Mouse (Mus musculus) left cerebral cortex, adult 18-20 months (tissue): ENCODE measurements around the gene Zfp746. TPM values are rescaled to one million over a fixed set of nuclear protein-coding genes. Genes with fewer than 3 reads are reported as not detected.
"Not testable (repeated sequence)": the region's sequence is repeated elsewhere in the genome, so short reads cannot be mapped to it uniquely, and the experiment has no call there.

Source experiments
- DNase-seq, 2 experiments: peaks; one replicate each; pipeline ENCODE4 v3.0.0; 2021 to 2022; ENCODE audit warnings: low spot score in 2 of 2, mixed read lengths in 1 of 2
- long read RNA-seq, 2 experiments: library from polyadenylated mRNA; stranded (forward); transcript quantifications; one replicate each; pipeline ENCODE4 v2.0.0; 2021
- total RNA-seq, 2 experiments: library from RNA; stranded (reverse); gene quantifications; 2 replicates each; pipeline ENCODE4 v1.2.3; 2021

The Zfp746 gene
- 10 to 100 TPM; 30.1 to 30.9 TPM for total RNA-seq
- long read RNA-seq, experiment 1, transcript Zfp746-203 (7 exons, 3,648 nt) = major isoform, 9 of 50 reads
- long read RNA-seq, experiment 1, transcript Zfp746-201 (7 exons, 3,651 nt) = minor isoform, 5 of 50 reads
- long read RNA-seq, experiment 1, partial matches to known transcripts = 5 of 50 reads
- long read RNA-seq, experiment 1, other reads (novel, unspliced or antisense) = 31 of 50 reads
- long read RNA-seq, experiment 2, transcript Zfp746-203 (7 exons, 3,648 nt) = major isoform, 5 of 37 reads
- long read RNA-seq, experiment 2, partial matches to known transcripts = 2 of 37 reads
- long read RNA-seq, experiment 2, other reads (novel, unspliced or antisense) = 25 of 37 reads

DNA sequence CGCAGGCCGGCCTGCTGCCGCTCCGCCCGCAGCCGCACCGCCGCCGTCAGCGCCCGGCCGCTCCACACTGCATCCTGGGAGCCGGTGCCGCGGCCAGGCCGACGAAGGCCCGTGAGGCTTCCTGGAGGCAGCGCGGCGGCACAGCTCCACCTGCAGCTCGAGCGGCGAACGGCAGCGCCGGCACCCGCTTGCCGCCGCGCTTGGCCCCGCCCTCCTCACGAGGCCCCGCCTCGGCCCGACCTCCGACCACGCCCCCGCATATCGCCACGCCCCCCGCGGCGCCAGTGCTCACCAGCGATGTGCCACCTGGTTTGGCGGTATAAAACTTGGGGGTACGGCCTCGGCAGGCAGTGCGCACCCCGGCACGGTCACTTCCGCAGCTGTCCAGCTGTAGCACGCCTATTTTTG is at the start of gene Zfp746:
Gene Zfp746 (minus strand): TSS at position 123 of the 408 bp plus-strand sequence.
- peak; percentile 95 to 97 for DNase-seq

DNA sequence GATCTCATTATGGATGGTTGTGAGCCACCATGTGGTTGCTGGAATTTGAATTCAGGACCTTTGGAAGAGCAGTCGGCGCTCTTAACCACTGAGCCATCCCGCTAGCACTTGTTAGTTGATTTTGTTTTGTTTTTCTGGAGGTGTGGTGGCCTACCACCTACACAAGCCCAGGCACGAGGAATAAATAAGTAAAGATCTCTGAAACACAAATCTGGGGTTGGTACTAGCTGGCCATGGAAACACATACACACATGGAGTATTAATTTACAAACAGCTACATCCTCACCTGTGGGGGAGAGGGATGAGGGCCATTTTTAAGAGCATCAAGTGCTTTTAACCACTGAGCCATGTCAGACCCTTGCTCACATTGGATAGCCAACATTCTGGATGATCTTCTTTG is 34.7 kb upstream of the Zfp746 start:
- DNase-seq = not testable (repeated sequence)

DNA sequence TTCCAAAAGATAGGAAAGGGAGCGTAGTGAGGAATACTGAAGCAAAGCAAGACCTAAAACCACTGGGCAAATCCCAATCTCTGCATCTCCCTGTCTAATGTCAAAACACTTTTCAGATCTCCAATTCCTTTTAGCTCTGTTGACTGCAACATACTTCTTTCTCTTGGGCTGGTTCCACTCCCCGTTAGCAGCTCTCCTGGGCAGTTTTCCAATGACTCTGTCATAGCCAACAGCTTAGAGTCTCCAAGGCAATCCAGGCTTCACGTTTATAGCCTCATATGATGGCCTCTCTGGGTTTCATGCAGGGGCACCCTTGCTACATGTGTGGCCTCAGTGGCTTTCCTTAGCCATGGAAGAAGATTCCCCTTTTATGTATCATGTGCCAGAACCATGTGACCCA is 29.6 kb upstream of the Zfp746 start:
- DNase-seq = peak; percentile 6

DNA sequence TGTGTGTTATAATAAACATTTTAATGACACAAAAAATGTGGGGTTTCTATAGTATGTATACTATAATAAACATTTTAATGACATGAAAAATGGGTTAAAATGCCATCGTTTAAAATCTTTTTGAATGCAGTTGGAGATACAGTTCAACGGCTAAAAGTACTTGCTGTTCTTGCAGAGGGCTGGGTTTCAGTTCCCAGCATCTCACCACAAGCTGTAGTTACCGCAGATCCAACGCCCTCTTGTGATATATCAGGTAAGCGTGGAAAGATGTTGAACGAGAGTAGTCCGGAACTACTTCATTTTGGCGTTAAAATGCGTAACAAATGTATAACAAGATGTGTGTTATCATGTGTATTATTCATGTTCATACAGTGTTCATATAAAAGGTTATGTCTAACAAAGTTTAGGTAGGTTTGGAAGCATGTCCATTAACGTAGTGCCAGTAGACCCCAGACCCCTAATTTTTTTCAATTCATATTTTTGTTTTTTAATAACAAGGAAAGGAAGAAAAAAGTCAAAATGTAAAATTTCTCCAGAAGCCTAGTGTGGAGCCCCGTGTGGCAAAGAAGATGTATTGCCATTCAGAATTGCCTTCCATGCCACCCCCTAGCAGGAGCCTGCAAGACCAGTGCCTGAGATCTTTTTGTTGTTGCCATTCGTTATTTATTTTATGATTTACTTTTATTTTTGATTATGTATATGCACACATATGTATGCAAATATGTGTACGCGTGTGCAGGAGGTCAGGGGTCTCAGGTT is 743 bp upstream of the Zfp746 start:
- no peak for DNase-seq

DNA sequence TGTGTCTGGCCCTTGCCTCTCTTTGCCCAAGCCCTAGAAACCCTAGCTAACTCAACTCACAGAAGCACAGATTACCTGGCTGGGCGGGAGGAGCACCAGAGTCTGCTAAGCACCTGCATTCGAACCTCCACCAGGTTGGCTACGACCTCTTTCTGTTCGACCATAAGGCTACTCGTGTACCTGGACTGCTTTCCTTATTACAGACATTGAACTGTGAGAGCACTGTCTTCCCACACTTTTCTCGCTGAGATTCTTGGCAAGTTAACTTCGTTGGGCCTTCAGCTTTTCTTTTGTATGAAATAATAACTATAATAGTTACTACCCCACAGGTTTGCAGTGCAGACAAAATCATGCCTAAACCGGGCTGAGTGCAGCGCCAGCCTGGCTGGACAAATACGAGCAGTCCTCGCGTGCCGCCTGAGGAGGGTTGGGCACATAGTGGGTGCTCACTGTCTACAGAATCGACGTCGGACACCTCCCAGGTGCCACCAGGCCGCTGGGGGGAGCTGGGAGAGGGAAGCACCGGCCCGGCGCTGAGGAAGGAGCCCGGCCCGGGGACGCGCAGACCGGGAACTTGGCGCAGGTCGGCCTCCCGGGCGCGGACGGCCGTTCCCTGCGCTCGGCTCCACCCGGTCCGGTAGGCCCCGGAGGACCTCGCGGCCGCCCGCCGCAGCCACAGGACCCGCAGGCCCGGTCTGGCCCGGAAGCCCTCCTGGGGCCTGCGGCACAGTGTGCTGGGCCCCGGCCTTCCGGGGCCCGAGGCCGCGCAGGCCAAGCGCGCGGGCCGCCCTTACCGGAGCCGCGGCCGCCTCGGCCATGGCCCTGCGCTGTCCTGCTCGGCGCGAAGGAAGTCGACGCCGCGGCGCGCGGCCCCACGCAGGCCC is 630 bp downstream of the Zfp746 start:
- peak; percentile 39 to 57 for DNase-seq

DNA sequence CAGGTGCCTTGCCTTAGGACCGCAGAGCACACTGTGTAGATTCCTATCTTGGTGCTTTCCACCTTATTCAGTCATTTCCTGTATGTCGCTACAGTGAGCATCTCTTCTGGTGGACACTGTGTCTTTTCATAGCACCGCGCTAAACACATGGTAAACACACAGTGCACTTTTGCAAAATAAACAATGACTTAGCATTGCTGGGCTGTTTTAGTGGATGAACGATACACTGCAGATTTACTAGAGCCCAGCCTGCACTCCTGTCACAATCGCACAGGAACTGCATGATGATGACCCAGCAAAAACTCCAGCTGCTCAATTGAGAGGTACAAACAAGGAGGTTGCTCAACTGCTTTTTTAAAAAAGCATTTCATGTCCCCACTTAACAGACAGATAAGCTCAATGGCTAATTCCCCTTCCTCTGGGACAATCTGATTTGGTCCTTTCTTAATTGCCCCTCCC is 2.6 kb downstream of the Zfp746 start:
- DNase-seq = no peak

DNA sequence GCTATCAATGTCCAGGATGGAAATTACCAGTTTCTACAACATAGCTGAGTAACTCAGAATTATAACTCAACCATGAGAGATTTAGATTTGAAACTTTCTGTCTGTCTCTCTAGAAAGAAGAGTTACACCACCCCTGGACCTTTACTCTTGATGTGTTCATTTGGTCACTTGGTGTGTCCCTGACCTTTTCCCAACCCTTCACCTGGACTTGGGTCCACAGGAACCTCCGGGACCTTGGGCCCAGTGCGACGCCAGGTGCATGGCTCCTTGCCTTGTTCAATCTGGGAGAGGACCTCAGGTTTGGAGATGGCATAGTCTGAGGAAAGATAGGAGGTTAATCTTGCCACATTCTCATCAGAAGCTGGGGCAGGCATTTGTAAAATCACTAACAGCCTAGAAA is 4.4 kb downstream of the Zfp746 start:
- no peak for DNase-seq

DNA sequence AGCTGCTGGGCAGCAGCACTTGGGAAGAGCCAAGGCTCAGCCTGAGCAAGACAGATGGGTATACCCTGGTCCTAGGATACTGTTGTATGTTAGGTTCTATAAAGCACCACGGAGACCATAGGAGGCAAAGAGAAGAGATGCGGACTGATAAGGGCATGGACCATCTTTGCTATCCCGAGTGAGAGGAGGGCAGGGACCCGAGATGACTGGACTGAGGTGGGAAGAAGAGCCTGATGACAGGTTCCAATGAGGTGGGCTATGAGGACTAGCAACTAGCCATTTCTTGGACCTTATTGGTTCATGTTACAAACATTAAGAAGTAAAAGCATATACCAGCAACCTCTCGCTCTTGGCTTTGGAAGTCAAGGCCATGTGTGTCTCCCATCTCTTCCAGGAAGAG is 5.4 kb downstream of the Zfp746 start:
- no peak for DNase-seq

DNA sequence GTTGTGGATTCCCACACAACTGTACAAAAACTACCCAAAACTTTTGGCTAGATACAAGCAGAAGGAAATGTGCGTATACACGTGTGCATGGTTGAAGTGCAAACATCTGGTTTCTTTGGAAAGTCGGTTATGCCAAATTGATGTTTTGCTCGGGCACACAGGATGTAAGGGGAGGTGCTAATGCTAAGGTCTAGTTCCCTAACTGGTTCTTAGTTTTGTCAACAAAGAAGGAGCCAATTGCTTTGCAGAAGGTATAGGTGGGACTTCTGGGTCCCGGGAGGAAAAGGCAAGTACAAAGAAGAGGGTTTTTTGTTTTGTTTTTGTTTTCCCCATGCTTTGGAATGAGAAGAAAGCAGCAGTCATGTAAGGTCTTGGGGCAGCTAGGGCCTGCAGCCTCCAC is 13.1 kb downstream of the Zfp746 start:
- no peak for DNase-seq

DNA sequence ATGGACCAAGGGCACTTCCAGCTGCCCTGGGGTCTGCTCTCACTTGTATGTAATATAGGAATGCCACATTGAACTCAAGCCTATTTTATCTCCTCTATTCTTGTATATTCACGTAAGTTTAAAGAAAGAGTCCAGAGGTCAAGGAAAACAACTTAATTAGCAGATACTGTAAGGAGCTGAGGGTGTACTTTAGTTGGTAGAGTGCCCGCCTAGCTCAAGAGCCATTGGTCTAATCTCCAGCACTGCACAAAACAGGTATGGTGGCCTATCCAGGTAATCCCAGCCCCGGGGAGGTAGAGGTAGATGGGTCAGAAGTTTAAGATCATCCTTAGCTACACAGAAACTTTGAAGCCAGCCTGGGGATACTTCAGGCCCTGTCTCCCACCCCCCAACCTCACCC is 18.9 kb downstream of the Zfp746 start:
- DNase-seq = no peak

DNA sequence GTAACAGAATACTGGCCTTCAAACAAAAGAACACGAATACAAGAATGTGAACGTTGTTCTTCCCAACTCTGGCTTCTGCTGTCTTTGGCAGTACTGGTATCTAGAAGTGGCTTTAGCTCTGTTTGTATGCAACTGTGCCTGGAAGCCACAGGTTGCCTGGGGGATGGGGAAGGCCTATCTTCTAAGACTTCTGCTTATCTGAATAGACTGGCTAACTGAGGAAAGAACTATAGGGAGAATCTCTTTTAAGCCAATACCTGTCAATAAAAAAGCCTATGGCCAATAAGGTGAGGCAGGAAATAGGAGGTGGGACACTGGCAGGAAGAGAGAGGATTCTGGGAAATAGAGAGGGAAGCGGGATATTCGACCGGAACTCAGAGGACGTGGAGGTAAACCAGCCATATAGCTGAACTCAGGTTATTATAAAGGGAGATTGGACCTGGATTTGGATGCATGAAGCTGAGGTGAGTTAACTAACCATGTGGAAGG is 20.8 kb downstream of the Zfp746 start:
- no peak for DNase-seq

DNA sequence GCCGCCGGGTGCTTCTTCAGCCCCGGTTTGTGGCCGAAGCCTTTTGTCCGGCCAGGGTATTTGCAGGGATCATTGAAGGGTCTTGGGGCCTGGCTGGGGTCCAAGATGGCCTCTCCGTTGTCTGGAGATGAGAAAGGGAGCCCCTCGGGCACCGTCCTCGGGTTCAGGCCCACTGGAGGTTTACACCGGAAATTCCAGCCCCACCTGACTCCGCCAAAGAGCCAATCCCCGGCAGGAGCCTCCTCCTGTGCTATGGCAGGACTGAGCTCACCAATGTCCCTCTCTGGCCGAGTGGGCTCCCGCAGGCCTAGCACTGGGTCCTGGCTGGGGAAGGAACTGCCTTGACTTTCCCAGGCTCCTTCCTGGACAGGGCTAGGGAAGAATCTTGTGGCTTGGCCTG is 21.9 kb downstream of the Zfp746 start:
- no peak for DNase-seq

DNA sequence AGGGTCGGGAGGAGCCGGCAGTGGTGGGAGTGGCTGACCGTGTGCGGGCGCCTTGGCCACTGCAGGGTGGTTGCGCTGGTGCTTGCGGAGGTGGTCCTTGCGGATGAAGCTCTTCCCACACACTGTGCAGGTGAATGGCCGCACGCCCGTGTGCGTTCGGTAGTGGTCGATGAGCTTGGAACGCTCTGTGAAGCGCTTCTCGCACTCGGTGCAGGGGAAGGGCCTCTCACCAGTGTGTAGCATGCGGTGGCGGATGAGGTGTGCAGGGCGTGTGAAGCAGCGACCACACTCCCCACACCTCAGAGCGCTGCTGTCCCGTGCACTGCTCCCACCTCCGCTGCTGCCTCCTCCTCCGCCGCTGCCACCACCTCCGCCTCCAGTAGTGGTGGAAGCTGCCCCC is 22.5 kb downstream of the Zfp746 start:
- no peak for DNase-seq

DNA sequence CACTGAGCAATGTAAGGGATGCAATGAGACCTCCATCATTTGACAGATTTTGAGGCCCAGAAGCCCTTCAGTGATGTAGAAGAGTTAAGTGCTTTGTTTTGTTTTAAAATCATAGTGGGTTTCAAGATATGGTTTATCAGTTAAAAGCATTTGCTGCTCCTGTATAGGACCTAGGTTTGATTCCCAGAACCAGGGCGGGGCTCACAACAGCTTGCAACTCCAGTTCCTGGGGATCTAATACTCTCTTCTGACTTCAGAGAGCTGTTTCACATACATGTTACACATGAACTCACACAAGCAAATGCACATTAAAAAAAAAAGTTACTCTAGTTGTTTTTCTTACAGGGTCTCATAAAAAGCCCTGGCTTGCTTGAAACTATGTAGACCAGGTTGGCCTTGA is 25.5 kb downstream of the Zfp746 start:
- no peak for DNase-seq

DNA sequence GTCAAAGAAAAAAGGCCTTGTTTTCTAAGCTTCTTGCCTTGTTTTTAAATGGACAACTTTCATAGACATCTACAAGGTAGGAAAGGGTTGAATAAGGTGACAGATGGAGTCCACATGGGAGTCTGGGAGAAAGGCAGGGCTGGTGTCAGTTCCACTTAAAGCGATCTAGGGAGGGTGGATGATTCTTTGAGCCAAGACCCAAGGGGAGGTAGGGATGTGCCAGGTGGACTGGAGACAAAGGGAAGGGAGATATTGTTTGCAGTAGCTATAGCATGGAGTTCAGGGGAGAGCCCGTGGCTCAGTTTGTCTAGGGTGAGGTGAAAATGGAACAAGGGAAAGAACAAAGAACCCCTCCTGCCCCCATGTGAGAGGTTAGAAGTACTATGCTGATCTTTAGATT is 26.0 kb downstream of the Zfp746 start:
- DNase-seq = no peak

DNA sequence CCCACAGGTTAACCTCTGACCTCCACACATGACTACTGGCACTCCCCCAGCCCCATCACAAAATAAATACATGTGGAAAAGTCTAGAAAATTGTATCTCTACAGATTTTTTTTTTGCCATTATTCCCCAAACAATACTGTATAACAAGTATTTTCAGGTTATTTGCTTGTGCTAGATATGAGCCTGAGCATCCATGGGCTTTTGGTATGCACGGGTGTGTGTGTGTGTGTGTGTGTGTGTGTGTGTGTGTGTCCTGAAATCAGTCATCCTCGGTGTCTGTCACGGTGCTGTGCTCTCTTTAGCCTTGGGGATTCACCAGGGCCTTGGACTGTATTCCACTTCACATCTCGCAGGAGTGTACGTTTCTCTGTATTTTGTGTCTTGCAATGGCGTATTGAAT is 34.3 kb downstream of the Zfp746 start:
- DNase-seq = no peak

DNA sequence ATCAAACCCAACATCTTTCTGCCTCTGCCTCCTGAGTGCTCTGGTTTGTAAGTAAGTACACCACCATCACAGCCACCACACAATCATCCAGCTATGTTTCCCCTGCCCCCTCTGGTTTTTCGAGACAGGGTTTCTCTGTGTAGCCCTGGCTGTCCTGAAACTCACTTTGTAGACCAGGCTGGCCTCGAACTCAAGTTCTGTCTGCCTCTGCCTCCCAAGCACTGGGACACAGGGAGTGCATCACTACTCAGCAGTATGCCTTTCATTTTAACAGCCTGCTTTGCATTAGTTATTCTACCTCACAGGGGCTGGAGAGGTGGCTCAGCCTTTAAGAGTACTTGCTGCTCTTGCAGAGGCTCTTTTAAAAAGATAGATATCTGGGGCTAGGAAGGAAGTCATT is 34.7 kb downstream of the Zfp746 start:
- no peak for DNase-seq

DNA sequence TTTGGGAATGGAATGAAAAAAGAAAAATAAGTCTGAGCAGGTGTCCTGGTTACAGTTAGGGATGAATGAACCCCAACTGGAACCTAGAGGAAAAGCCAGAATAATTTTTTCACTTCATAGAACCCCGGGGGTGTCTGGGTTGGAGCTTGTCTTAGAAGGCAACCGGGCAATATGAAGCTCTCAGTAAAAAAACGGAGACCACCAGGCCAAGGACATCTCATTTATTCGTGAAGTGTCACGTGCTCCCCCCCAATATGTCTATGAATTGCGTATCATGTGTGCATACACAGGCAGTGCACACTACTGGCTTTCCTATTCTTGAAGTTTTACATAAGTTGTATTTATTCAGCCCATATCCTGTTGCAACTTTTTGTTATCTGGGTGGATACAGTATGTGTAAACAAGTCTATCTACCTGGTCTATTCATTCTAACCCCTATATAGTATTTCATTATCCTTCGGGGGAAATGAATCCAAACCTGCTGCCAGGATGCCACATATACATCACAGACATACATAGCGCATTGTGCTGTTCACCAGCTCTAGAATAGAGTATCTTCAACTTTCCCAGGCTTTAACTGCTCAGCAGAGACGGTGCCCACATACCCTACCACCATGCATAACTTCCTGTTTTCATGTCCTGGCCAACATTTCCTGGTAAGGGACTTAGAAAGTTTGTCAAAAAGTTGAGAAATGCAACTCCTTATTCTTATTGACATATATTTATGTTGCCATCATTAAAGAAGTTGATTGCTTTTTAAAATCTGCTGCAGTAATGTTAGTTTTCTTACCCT is 36.9 kb downstream of the Zfp746 start:
- no peak for DNase-seq

DNA sequence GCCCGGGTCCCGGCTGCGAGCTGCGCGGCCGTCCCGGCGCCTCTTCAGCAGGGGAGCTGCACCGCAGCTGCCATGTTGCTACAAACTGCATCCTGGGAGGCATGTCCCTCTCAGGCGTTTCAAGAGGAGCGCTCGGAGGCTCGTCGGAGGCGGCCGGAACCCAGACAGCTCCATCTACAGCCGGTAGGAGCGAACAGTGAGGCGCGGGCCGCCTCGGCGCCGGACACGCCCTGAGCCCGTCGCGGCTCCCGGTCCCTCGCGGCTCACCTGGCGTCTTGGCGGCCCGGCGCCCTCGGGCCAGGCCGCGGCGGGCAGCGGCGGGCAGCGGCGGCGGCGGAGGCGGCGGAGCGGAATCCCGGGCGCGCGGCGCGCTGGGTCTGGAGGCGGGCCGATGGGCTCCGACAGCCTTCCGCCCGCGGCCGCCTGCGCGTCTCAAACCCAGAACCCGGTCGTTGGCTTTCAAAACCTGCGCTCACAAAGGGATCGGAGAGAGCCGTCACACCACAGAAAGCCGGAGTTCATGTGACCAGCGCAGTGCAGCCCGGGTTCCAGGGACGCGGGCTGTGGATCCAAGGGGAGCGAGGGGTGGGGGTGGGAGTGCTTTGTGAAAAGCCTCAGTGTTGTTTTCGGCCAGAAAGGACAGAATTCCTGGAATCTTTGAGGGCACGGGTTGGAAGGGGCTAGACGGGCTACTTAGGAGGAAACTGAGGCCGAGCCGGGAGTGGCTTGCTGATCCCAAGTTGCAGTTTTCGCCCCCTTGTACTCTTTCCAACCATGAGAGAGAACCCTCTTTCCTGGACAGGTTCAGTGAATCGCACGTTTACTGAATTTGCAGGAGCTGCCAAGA is 37.7 kb downstream of the Zfp746 start, which contains the start of gene Zfp777:
Gene Zfp777 (minus strand): TSS at position 486 of the 847 bp plus-strand sequence.
- peak; percentile 63 to 71 for DNase-seq
